Comparison of ENCODE assay signal across 8 mouse cellular contexts in genomic region chr1:171503250-171503591, GRCm38 (mm10). TPM values are rescaled to one million over a fixed set of nuclear protein-coding genes. Genes with fewer than 3 reads are reported as not detected.
DNase-seq lines count a peak whose midpoint lies in the region; ATAC-seq and TF ChIP-seq lines count a peak whose summit lies in the region.

TSS of gene Alyref2 (plus strand) at chr1:171503478.

- peaks cover 5% of the 10 kb centered on the region; the same call in 1 of the 2 replicates for H3K79me2 ChIP-seq in MEL (ENCODE audit: control insufficient read depth, insufficient read depth, low read length, poor library complexity)

- peak within 1 kb of the TSS; percentile 73 for H3K4me2 ChIP-seq in forebrain, embryonic 14.5 days (ENCODE audit: low read length)

- H3K9me3 ChIP-seq in MEL (replicated peaks; ENCODE audit: insufficient read depth, low read length): no peaks in the 10 kb centered on the region
- no peaks in the 10 kb centered on the region for H3K9me3 ChIP-seq in forebrain, embryonic 14.5 days (replicated peaks; ENCODE audit: control insufficient read depth, low read length)

- TF ChIP-seq CTCF in MEL (IDR thresholded peaks at IDR 0.05 in 2 of 3, conservative IDR thresholded peaks at IDR 0.05 in 1 of 3; ENCODE audit: control insufficient read depth in 1 of 3, insufficient read depth in 1 of 3, low read depth in 2 of 3, low read length in 3 of 3, poor library complexity in 1 of 3, severe bottlenecking in 1 of 3): peak; percentile 54 to 87 (median 80)
- TF ChIP-seq CTCF in lung, adult 2 months (IDR thresholded peaks at IDR 0.05; ENCODE audit: insufficient read depth, low read length): peak; percentile 68

- intact Hi-C loops in heart, postnatal 25 days (cut with DNase I): loop anchor here (10.0 kb wide), 2 partner anchors 398 to 468 kb away; no protein-coding TSS in a partner anchor

- peak within 1 kb of the TSS; percentile 77 to 82 for H3K4me3 ChIP-seq in MEL (ENCODE audit: control insufficient read depth in 1 of 2, insufficient read depth in 1 of 2, low read depth in 2 of 2, low read length in 2 of 2)
- H3K4me3 ChIP-seq in forebrain, embryonic 14.5 days (ENCODE audit: low read depth, low read length): peak within 1 kb of the TSS; percentile 57
- H3K4me3 ChIP-seq in lung, adult 2 months (replicated peaks; ENCODE audit: extremely low read depth, low read depth, low read length): peak within 1 kb of the TSS; percentile 72

- TF ChIP-seq POLR2A in MEL (IDR thresholded peaks at IDR 0.05; ENCODE audit: control insufficient read depth in 1 of 2, insufficient read depth in 1 of 2, low read depth in 1 of 2, low read length in 2 of 2, poor library complexity in 1 of 2): no peak; a peak in 1 of 4 replicates
- peak; percentile 47; the same call in 1 of the 2 replicates for TF ChIP-seq POLR2A in lung, adult 2 months (IDR thresholded peaks at IDR 0.05; ENCODE audit: borderline replicate concordance, extremely low read depth, low read depth, low read length)

- peak; percentile 98 for DNase-seq in MEL (ENCODE audit: low read depth, low spot score)
- DNase-seq in cerebellum, adult 11 months: peak; percentile 86
- peak; percentile 97 for DNase-seq in forebrain, embryonic 14.5 days (ENCODE audit: low spot score)
- peak; percentile 88 for DNase-seq in heart, postnatal 25 days (ENCODE audit: low spot score)
- peak; percentile 83 to 95 for DNase-seq in layer of hippocampus, adult 18-20 months (ENCODE audit: low spot score in 2 of 2)
- DNase-seq in lung, adult 2 months: peak; percentile 87
- DNase-seq in ovary, postnatal 14 days (ENCODE audit: low spot score): peak; percentile 91
- peak; percentile 94 for DNase-seq in thymus, postnatal 14 days

- WGBS in forebrain, embryonic 14.5 days: 0% methylated on average over 19 of the region's 19 CpGs
- WGBS in lung, adult 2 months: under 1% methylated on average over 19 of the region's 19 CpGs

- 0 out of 4 replicates have a peak, but pooled peaks cover 0 to 5% of the 10 kb centered on the region in 2 experiments for H3K4me1 ChIP-seq in MEL (ENCODE audit: control insufficient read depth in 1 of 2, insufficient read depth in 2 of 2, low read length in 2 of 2)
- peaks cover 3% of the 10 kb centered on the region; the same call in 1 of the 2 replicates for H3K4me1 ChIP-seq in forebrain, embryonic 14.5 days (ENCODE audit: control insufficient read depth, insufficient read depth, low read length)
- H3K4me1 ChIP-seq in lung, adult 2 months (ENCODE audit: control insufficient read depth, insufficient read depth, low read length): no peaks in the 10 kb centered on the region

- H3K9ac ChIP-seq in MEL (ENCODE audit: control insufficient read depth, low read depth, low read length, poor library complexity, severe bottlenecking): peak within 1 kb of the TSS; percentile 83
- H3K9ac ChIP-seq in forebrain, embryonic 14.5 days (ENCODE audit: low read length): peak within 1 kb of the TSS; percentile 85

- TF ChIP-seq EP300 in MEL (IDR thresholded peaks at IDR 0.05; ENCODE audit: low read depth in 1 of 2, low read length in 2 of 2): no peak

- no peaks in the 10 kb centered on the region for H3K27me3 ChIP-seq in MEL (ENCODE audit: control insufficient read depth in 1 of 2, insufficient read depth in 2 of 2, low read length in 2 of 2)
- no peaks in the 10 kb centered on the region for H3K27me3 ChIP-seq in forebrain, embryonic 14.5 days (replicated peaks; ENCODE audit: control insufficient read depth, insufficient read depth, low read length)

- H3K27ac ChIP-seq in MEL (ENCODE audit: control insufficient read depth, low read depth, low read length): peak within 1 kb of the TSS; percentile 90
- peak within 1 kb of the TSS; percentile 94 for H3K27ac ChIP-seq in forebrain, embryonic 14.5 days (ENCODE audit: low read depth, low read length)

- peak; percentile 91 for ATAC-seq in forebrain, embryonic 14.5 days

- H3K36me3 ChIP-seq in MEL (ENCODE audit: control insufficient read depth in 1 of 2, insufficient read depth in 2 of 2, low read length in 2 of 2): no peaks in the 10 kb centered on the region; a peak in 1 of 4 replicates
- H3K36me3 ChIP-seq in forebrain, embryonic 14.5 days (ENCODE audit: control insufficient read depth, insufficient read depth, low read length): no peaks in the 10 kb centered on the region

- peak; percentile 33 for TF ChIP-seq RAD21 in MEL (IDR thresholded peaks at IDR 0.05; ENCODE audit: low read depth, low read length)

TF ChIP-seq in MEL, 35 proteins besides CTCF, POLR2A, EP300 and RAD21:
- TF ChIP-seq TAL1 (IDR thresholded peaks at IDR 0.05; ENCODE audit: low read length): no peak
- no peak for TF ChIP-seq POLR2AphosphoS2 (IDR thresholded peaks at IDR 0.05; ENCODE audit: low read length)
- TF ChIP-seq KAT2A (conservative IDR thresholded peaks at IDR 0.05; ENCODE audit: low read depth, low read length): no peak; the same call in 1 of the 2 replicates
- no peak for TF ChIP-seq E2F4 (IDR thresholded peaks at IDR 0.05; ENCODE audit: borderline replicate concordance, low read depth, low read length)
- no peak for TF ChIP-seq MYB (IDR thresholded peaks at IDR 0.05; ENCODE audit: low read depth, low read length)
- TF ChIP-seq TBP (IDR thresholded peaks at IDR 0.05; ENCODE audit: low read depth, low read length): no peak
- no peak for TF ChIP-seq MAZ (IDR thresholded peaks at IDR 0.05; ENCODE audit: low read depth, low read length)
- peak; percentile 69 for TF ChIP-seq HCFC1 (IDR thresholded peaks at IDR 0.05; ENCODE audit: low read depth, low read length)
- peak; percentile 97 for TF ChIP-seq ELF1 (IDR thresholded peaks at IDR 0.05; ENCODE audit: low read depth, low read length)
- no peak for TF ChIP-seq ZNF384 (IDR thresholded peaks at IDR 0.05; ENCODE audit: low read depth, low read length)
- TF ChIP-seq MYC (IDR thresholded peaks at IDR 0.05; ENCODE audit: low read depth, low read length): peak; percentile 99
- peak; percentile 76; the same call in 1 of the 2 replicates for TF ChIP-seq SIN3A (IDR thresholded peaks at IDR 0.05; ENCODE audit: low read length)
- TF ChIP-seq RCOR1 (IDR thresholded peaks at IDR 0.05; ENCODE audit: low read depth, low read length): peak; percentile 82
- TF ChIP-seq USF2 (IDR thresholded peaks at IDR 0.05; ENCODE audit: borderline replicate concordance in 1 of 2, insufficient read depth in 1 of 2, low read depth in 1 of 2, low read length in 2 of 2): no peak
- no peak for TF ChIP-seq UBTF (IDR thresholded peaks at IDR 0.05; ENCODE audit: borderline replicate concordance, insufficient read depth, low read depth, low read length)
- no peak for TF ChIP-seq ETS1 (IDR thresholded peaks at IDR 0.05; ENCODE audit: low read depth, low read length)
- TF ChIP-seq SMC3 (IDR thresholded peaks at IDR 0.05; ENCODE audit: low read depth, low read length): peak; percentile 68
- TF ChIP-seq MEF2A (IDR thresholded peaks at IDR 0.05; ENCODE audit: extremely low read depth, insufficient replicate concordance, low read depth, low read length, poor library complexity, severe bottlenecking): no peak
- peak; percentile 34; the same call in 1 of the 2 replicates for TF ChIP-seq TCF12 (IDR thresholded peaks at IDR 0.05; ENCODE audit: low read depth, low read length)
- TF ChIP-seq NELFE (IDR thresholded peaks at IDR 0.05; ENCODE audit: low read depth, low read length): no peak
- TF ChIP-seq MAX (IDR thresholded peaks at IDR 0.05; ENCODE audit: low read length): no peak; the same call in none of the 2 replicates
- no peak for TF ChIP-seq MAFK (IDR thresholded peaks at IDR 0.05; ENCODE audit: borderline replicate concordance, low read depth, low read length)
- no peak for TF ChIP-seq ZKSCAN1 (IDR thresholded peaks at IDR 0.05; ENCODE audit: low read depth, low read length)
- no peak for TF ChIP-seq GABPA (IDR thresholded peaks at IDR 0.05; ENCODE audit: low read depth, low read length)
- TF ChIP-seq USF1 (IDR thresholded peaks at IDR 0.05; ENCODE audit: low read depth, low read length): peak; percentile 67; the same call in 1 of the 2 replicates
- no peak for TF ChIP-seq MXI1 (IDR thresholded peaks at IDR 0.05; ENCODE audit: low read depth, low read length)
- TF ChIP-seq ZC3H11A (IDR thresholded peaks at IDR 0.05; ENCODE audit: low read depth, low read length): no peak
- TF ChIP-seq CHD2 (IDR thresholded peaks at IDR 0.05; ENCODE audit: low read length): no peak
- TF ChIP-seq NRF1 (IDR thresholded peaks at IDR 0.05; ENCODE audit: insufficient read depth, low read depth, low read length, poor library complexity, severe bottlenecking): no peak
- no peak; the same call in 1 of the 2 replicates for TF ChIP-seq JUND (IDR thresholded peaks at IDR 0.05; ENCODE audit: low read depth, low read length)
- TF ChIP-seq GATA1 (IDR thresholded peaks at IDR 0.05; ENCODE audit: low read depth, low read length): no peak
- no peak; the same call in 1 of the 2 replicates for TF ChIP-seq POLR2AphosphoS5 (IDR thresholded peaks at IDR 0.05; ENCODE audit: borderline replicate concordance, low read depth, low read length)
- no peak for TF ChIP-seq CHD1 (IDR thresholded peaks at IDR 0.05; ENCODE audit: low read depth, low read length)
- TF ChIP-seq BHLHE40 (IDR thresholded peaks at IDR 0.05; ENCODE audit: borderline replicate concordance, low read depth, low read length): no peak
- no peak for TF ChIP-seq ZMIZ1 (IDR thresholded peaks at IDR 0.05; ENCODE audit: low read depth, low read length)

RNA-seq across cellular contexts. Expression of gene Alyref2, which starts in this region (rescaled TPM):
- total RNA-seq in MEL (2012; rRNA removed): 4.6 and 5.5 TPM in 2 replicates
- 1 to 10 TPM in 1 of 2 experiments, not detected in 1; 8.8 TPM for polyA plus RNA-seq in MEL (2012; ENCODE audit: insufficient read depth in 1 of 2, insufficient read length in 2 of 2, low read depth in 1 of 2, low replicate concordance in 2 of 2, missing spikeins in 1 of 2)
- 24.3 and 26.1 TPM in 2 replicates for polyA plus RNA-seq in forebrain, embryonic 14.5 days (2014; fragmentation: Nextera tagmentation; extraction: Ambion mirVana)
- total RNA-seq in heart, postnatal 25 days (2021): 1 to 10 TPM; 2.4 to 3.3 TPM
- 1 to 10 TPM; 6.9 to 7.3 TPM for total RNA-seq in layer of hippocampus, adult 18-20 months (2021)
- 2.8 and 3.3 TPM in 2 replicates for polyA plus RNA-seq in lung, adult 2 months (2012; rRNA removed)

Comparison
In these comparisons a context has a peak if more than half of its experiments do, and no peak if none do; other contexts are left out.
1. Peak in every context shown above with its lines: DNase-seq, ATAC-seq, H3K4me3 ChIP-seq and H3K27ac ChIP-seq.